Mouse (Mus musculus) activated CD4-positive, CD25-positive, alpha-beta regulatory T cell, adult 4 months (primary cell): ENCODE measurements around the gene Slc25a26. TPM values are rescaled to one million over a fixed set of nuclear protein-coding genes. Genes with fewer than 3 reads are reported as not detected.
A peak's percentile ranks its signal among the peaks of the same experiment; 100 is the strongest.

Source experiments
- ATAC-seq: one replicate; pipeline ENCODE4 v1.8.0; 2017
- polyA plus RNA-seq, 2 experiments: library from polyadenylated mRNA; unstranded; fragments of 100-300 nt; shearing (Covaris generic); gene quantifications; one replicate each; pipeline ENCODE4 v1.2.1; 2017

Gene Slc25a26
- polyA plus RNA-seq, 2 experiments from 2014 or later, result 2.6 to 3.8 TPM

GRCm38 (mm10) chr6:94601811-94602210 lies 101.7 kb downstream of the Slc25a26 start:
- ATAC-seq, result no peak

GRCm38 (mm10) chr6:94604072-94604471 lies 103.9 kb downstream of the Slc25a26 start:
- ATAC-seq, result no peak

GRCm38 (mm10) chr6:94604546-94604945 lies 104.4 kb downstream of the Slc25a26 start:
- no peak for ATAC-seq

- ATAC-seq, result no peak
Observed at GRCm38 (mm10) chr6:94613235-94613895, 113.2 kb downstream of the Slc25a26 start.

- no peak for ATAC-seq
Observed at GRCm38 (mm10) chr6:94614346-94614745, 114.2 kb downstream of the Slc25a26 start.

- ATAC-seq, result no peak
Observed at GRCm38 (mm10) chr6:94615936-94616335, 115.8 kb downstream of the Slc25a26 start.

- no peak for ATAC-seq
Observed at GRCm38 (mm10) chr6:94618671-94619070, 118.5 kb downstream of the Slc25a26 start.

- no peak for ATAC-seq
Observed at GRCm38 (mm10) chr6:94620287-94620686, 120.2 kb downstream of the Slc25a26 start.

- no peak for ATAC-seq
Observed at GRCm38 (mm10) chr6:94620801-94621301, 120.7 kb downstream of the Slc25a26 start.

GRCm38 (mm10) chr6:94622983-94623382 lies 122.9 kb downstream of the Slc25a26 start:
- peak; percentile 67 for ATAC-seq

GRCm38 (mm10) chr6:94624543-94624942 lies 124.4 kb downstream of the Slc25a26 start:
- ATAC-seq, result no peak

- ATAC-seq, result peak; percentile 37
Observed at GRCm38 (mm10) chr6:94625896-94626295, 125.8 kb downstream of the Slc25a26 start.

GRCm38 (mm10) chr6:94626807-94627206 lies 126.7 kb downstream of the Slc25a26 start:
- no peak for ATAC-seq

GRCm38 (mm10) chr6:94627714-94628595 lies 127.8 kb downstream of the Slc25a26 start:
- no peak for ATAC-seq

GRCm38 (mm10) chr6:94628787-94629186 lies 128.7 kb downstream of the Slc25a26 start:
- no peak for ATAC-seq

- no peak for ATAC-seq
Observed at GRCm38 (mm10) chr6:94631051-94631778, 131.1 kb downstream of the Slc25a26 start.

GRCm38 (mm10) chr6:94631779-94632082 lies 131.6 kb downstream of the Slc25a26 start:
- ATAC-seq, result no peak

GRCm38 (mm10) chr6:94634274-94634673 lies 134.1 kb downstream of the Slc25a26 start:
- ATAC-seq, result peak; percentile 6

GRCm38 (mm10) chr6:94634710-94635109 lies 134.6 kb downstream of the Slc25a26 start:
- peak; percentile 18 for ATAC-seq

- peak; percentile 34 for ATAC-seq
Observed at GRCm38 (mm10) chr6:94635343-94635742, 135.2 kb downstream of the Slc25a26 start.

- ATAC-seq, result peak; percentile 11
Observed at GRCm38 (mm10) chr6:94637024-94637434, 136.9 kb downstream of the Slc25a26 start.

GRCm38 (mm10) chr6:94640297-94640696 lies 140.2 kb downstream of the Slc25a26 start:
- no peak for ATAC-seq

GRCm38 (mm10) chr6:94642048-94642447 lies 141.9 kb downstream of the Slc25a26 start:
- no peak for ATAC-seq
